Mouse (Mus musculus) T-helper 17 cell (primary cell): Measurements from ENCODE around the gene Entpd7.

Experiments used
- in situ Hi-C, 2 experiments: fragments of 300-600 bp; cut with MboI, MseI; formaldehyde crosslinking; loops; 1 replicate in 1 of 2; 2 replicates in 1 of 2; pipeline ENCODE4 v1.15.1; 2025; ENCODE audit warnings: high pct_unique_total_duplicates in 2 of 2

Entpd7 gene

DNA sequence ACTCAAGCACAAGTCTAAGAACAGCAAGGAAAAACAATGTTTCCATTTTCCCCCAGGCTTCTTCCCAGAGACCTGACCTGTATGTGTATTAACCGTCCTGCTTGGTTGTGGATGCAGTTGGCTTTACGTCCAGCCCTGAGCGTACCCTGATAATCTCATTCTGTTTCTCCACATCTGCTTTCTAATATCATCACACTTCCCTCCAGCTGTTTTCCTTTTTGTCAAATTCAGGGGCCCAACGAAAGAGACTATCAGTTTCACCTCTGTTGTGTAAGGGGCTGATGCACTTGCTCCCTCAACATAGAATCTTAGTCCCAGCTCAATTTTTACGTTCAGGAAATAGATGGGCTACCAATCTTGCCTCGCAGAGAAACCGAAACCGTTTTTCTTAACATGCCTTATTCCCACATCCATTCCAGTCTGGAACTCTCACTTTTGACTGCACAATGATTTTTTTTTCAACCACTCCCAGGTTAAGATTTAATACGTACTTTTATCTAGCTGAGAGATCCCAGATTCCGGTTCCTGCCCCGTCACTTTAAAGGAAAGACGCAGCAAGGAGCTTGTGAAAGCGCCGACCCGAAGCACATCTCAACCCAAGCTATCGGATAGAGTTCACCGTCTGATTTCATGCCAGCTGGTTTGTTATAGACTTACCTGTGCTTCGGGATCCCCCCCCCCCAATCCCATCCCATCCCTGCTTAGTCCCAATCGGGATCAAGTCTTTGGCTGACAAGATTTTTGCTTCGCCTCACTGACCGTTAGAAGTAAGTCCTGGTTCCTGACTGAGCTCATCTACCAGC, 15.8 kb upstream of the Entpd7 start:
- in situ Hi-C loops, result loop anchor here in 1 of 2 experiments (10.0 kb wide), 1 partner anchor 889 kb away; no protein-coding TSS in a partner anchor

DNA sequence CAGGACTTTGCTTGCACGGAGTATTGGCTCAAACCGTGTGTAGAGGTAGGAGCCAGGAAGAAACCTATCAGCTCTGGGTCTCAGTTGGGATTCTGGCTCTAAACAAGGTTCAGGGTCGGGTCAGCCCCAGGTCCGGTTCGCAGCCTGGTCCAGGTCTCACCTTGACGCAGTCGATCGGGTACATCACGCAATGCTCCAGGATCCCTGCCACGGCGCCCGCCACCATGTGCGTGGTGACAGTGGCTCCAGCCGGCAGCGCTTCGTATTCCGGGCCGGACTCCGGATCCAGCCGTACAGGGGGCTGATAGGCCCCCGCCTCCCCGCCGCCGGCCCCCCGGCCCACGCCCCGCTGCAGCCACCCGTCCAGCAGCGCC, 15.2 kb upstream of the Entpd7 start:
- in situ Hi-C loops, result loop anchor here in 1 of 2 experiments (10.0 kb wide), 1 partner anchor 890 kb away; no protein-coding TSS in a partner anchor

DNA sequence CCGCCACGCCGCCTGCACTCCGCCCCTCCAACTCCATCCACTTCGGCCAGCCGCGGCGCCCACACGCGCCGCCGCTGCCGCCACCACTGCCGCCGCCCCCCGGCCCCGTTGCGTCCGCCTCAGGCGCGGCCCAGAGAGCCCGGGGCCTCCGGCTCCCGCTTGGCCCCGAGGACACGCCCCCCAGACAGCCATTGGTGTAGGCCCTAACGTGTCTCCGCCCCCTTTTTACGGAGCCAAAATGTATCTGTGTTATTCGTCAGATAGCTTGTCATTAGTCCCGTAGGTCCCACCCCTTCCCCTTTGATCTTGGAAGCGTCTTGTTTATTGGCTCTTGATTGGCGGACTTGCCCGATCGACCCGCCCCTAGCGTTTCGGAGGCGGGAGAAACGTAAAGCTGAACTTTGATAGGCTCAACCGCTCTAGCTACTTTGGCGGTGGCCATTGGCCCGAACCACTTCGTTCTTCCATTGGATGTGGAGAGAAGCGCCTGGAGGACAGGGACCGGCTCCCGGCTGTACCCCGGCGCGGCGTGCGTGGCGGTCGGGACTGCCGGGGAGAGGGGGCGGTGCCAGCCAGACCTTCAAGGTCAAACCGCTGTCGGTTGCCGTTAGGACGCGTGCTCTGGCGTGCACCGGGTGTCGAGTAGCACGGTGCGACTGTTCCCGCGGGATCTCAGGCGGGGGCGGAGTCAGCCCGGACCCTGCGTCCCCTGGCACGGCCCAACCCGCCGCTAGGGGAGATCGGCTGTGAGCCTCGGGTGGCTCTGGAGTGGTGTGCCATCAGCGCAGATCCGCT, 14.5 kb upstream of the Entpd7 start, which contains the start of gene Slc25a28:
TSS of gene Slc25a28 (minus strand) at position 152 of the 795 bp plus-strand sequence.
- in situ Hi-C loops, result loop anchor here (10.0 to 25.0 kb wide), 2 partner anchors 890 to 1738 kb away; partner anchors contain the start of genes Exosc1 (in 1 of the 2) and Zdhhc16 (in 1 of the 2)

DNA sequence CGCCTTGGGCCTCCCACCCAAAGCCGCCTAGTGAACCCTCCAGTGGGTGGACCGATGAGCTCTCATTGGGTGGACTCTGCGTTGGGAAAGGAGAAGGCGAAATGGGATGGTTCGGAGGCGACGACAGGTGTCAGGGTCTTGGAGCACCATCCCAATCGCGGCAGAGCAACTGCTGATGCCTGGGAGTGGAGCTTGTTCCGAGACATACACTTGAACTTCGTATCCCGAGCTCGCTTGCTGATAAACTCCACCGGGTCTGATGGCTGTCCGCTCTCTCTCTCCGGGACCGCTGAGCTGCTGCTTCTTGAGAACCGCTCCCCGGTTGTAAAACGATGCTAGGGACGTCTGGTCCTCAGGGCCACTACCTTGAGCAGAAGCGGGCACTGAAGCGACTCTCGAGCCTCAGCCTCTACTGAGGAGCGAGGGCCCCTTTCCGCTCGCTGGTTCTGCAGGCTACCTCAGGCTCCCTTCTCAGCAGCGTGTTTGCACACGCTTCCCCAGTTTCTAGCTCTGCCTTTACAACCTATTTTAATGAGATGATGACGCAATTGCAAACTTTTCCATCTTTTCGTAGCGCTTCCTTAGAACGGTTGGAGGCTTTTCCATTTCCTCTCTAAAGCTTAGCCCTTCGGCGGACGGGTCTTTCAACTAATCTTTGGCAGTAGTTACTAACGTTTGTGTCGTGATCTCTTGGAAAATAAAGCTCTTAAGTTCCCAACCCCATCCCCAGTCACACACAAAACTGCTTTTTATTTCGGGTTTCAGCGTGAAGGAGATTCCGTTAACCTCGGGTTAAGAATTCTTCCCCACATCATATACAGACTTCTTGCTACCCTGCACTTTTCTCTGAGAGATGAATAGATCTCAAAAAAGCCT, 13.7 kb upstream of the Entpd7 start:
- in situ Hi-C loops, result loop anchor here (10.0 to 25.0 kb wide), 2 partner anchors 891 to 1738 kb away; partner anchors contain the start of genes Exosc1 (in 1 of the 2) and Zdhhc16 (in 1 of the 2)

DNA sequence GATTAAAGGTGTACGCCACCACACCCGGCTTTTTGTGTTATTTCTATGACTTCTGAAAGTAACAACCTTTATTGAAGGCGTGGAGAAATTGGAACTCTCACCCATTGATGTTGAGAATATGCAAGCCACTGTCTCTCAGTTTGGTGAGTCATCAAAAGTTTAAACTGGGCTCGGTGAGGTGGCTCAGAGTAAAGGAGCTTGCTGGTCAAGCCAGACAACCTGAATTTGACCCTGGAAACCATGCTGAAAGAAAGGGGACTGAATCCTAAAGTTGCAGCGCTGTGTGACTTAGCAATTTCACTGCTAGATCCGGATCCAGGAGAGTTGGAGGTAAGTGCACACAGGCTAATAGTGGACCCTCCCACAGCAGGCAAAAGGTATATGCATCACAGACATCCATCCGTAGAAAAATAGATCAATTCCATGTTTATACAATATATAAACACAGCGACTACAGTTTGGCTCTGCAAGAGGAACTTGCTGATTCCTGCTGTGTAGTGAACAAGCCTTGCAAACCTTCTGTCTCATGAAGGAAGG, 10.9 kb upstream of the Entpd7 start:
- in situ Hi-C loops, result loop anchor here (10.0 to 25.0 kb wide), 2 partner anchors 894 to 1741 kb away; partner anchors contain the start of genes Exosc1 (in 1 of the 2) and Zdhhc16 (in 1 of the 2)

DNA sequence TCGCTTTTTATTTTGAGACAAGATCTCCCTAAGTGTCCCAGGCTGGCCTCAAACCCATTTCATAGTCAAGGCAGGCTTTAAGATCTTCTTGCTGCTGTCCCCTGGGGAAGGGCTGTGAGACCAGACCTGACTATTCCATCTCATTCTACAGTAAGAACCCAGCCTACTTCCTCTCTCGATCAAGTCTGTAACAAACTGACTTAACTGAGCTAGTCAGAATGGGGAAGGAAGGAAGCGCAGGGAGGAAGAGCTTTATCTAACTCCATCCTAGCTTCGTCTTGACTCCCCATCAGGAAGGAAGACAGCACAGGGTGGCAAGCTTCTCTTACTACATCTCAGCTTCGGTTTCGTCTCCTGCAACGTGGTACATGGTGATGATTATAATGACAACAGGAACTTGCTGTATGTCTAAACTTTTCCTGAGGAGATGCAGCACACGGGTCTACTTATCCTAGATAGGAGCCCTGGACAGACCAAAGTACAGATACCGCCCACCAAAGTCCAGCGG, 9.9 kb upstream of the Entpd7 start:
- in situ Hi-C loops, result loop anchor here (10.0 to 25.0 kb wide), 2 partner anchors 895 to 1742 kb away; partner anchors contain the start of genes Exosc1 (in 1 of the 2) and Zdhhc16 (in 1 of the 2)

DNA sequence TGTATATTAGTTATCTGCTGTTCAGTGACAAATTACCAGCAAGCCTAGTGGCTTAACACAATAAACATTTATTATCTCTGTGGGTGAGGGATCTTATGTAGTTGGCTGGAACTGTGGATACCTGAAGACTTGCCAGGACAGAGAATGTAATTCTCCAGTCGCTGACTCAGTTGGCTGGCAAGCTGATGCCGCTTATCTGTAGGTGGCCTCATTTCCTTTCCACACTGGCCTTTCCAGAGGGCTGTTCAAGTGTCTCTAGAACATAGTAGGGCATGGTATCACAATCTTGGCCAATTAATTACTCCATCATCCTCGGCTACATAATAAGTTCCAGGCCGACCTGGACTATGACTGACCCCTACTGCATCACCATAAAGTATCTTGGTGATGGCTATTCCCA, 7.9 kb upstream of the Entpd7 start:
- in situ Hi-C loops, result loop anchor here in 1 of 2 experiments (25.0 kb wide), 1 partner anchor 1744 kb away; the partner anchor contains the start of genes Exosc1 and Zdhhc16

DNA sequence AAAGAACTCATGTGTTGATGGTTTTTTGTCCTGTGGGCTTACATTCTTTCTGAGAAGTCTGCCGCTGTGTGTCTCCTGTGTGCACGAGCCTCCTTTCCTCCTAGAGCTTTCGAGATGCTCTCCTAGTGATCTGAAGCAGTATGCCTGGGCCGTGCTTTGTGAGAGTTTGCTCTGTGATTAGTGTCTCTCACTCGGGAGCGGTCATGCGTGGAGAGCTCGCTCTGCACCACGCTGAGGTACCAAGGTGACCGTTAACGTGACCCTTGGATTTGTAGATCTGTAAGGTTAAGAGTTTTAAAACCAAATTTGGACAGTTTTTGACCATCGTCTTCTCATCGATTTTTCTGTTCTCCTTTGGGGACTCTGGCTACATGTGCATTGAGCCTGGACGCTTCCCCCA, 3.3 kb downstream of the Entpd7 start:
- in situ Hi-C loops, result loop anchor here in 1 of 2 experiments (25.0 kb wide), 1 partner anchor 1756 kb away; the partner anchor contains the start of genes Exosc1 and Zdhhc16

DNA sequence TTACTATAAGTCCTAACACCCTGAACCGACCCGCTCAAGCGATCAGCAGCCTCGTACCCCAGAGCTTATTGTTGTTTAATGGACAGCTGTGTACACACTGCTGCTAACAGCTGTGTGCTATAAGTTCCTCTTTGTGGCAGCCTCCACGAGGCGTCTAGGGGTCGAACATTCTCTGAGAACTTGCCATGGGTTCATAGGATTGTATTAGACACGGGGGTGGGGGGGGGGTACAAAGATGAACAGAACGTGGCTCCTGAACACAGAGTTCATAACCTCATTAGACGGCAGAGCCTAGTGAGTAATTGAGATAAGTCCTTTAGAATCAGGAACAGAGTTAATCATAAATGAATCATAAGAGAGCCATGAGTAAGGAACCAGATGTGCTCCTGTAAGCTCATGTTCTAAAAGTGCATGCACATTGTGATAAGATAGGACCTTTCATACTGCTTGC, 6.1 kb downstream of the Entpd7 start:
- in situ Hi-C loops, result loop anchor here in 1 of 2 experiments (25.0 kb wide), 1 partner anchor 1758 kb away; the partner anchor contains the start of genes Exosc1 and Zdhhc16

DNA sequence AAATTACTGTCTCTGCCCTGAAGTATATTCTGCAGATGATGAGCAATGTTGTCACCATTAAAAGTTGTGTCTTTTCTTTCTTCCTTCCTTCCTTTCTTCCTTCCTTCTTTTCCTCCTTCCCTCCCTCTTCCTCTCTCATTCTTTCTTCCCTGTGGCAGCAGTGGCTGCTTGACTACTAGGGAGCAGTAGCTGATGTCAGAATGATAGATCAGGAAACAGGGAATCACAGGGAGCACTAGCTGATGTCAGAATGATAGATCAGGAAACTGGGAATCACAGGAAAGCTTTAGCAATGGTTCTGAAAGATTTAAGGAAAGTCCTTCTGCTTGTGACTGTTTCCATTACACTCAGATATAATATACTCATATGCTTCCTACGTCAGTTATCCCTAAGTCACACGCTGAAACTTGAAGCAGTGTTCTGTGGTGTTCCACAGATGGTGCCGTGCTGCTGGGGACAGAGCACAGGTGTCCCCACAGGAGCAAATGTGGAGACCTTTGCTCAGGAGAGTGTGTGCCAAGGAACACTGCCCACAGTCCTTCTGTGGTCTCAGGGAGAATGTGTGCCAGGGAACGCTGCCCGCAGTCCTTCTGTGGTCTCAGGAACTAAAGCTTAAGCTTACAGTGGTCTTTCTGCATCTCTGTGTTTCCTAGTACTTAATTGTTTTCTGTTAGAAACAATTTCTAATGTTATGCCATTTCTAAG, 8.3 kb downstream of the Entpd7 start:
- in situ Hi-C loops, result loop anchor here in 1 of 2 experiments (25.0 kb wide), 1 partner anchor 1761 kb away; the partner anchor contains the start of genes Exosc1 and Zdhhc16

DNA sequence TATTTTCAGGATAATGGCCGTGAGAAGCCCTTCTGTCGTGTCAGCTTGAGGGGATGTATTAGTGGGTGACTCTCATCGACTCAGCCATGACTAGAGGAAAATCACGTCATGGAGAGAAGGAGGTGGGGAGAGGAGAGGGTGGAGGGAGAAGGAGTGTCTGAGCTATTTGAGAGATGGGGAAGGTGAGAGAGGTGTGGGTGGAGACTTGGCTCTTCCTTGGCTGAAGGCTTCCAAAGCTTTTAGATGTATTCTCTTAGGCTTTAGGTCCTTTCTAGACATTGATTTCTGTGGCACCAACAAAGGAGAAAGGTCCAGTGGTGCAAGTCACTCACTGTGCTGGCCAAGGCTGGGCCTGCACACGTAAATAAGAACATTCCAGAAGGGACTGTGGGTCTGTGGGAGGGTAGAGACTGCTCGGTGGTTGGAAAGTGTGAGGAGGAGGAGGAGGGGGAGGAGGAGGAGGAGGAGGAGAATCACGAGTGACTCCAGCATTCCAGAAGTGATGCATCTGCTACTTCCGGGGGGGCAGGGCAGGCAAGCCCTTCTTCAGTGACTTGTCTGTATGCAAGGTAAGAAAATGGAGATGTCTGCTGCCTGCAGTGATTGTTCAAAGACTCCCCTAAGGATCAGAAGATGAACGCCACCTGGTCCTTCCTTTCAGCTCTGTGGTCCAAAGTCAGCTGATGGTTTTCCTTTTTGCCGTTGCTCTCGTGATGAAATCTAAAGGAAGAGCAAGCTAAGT, 9.7 kb downstream of the Entpd7 start:
- in situ Hi-C loops, result loop anchor here in 1 of 2 experiments (25.0 kb wide), 1 partner anchor 1762 kb away; the partner anchor contains the start of genes Exosc1 and Zdhhc16

DNA sequence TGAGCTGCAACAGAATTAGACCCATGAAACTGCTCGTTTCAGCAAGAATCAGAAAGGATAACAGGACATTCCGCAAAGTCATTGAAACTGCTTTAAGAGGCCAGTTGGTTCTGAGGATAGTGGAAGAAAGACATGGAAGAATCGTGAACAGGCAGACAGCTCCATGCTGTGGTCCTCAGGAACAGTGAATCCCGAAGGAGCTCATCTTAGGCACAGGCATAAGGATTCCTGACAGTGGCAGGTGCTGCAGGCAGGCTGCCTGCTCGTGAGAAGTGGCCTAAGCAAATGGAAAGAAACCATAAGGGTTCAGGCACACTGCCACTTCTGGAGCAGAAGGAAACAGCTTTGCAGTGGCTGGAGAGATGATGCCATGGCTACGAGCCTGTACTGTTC, 10.3 kb downstream of the Entpd7 start:
- in situ Hi-C loops, result loop anchor here in 1 of 2 experiments (25.0 kb wide), 1 partner anchor 1762 kb away; the partner anchor contains the start of genes Exosc1 and Zdhhc16

DNA sequence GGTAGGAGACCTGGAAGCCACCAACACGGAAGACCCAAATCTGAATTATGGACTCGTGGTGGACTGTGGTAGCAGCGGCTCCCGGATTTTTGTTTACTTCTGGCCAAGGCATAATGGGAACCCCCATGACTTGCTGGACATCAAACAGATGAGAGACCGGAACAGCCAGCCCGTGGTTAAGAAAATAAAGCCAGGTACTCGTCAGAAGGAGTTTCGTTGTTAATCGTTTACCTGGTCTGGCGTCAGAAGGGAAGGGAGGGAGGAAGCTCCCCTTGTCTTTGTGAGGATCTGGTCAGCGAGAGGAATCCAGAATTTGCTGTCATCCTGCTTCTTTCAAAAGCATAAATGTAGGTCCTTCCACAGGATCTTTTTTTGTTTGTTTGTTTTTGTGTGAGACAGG, 14.7 kb downstream of the Entpd7 start:
- in situ Hi-C loops, result no loop called here

DNA sequence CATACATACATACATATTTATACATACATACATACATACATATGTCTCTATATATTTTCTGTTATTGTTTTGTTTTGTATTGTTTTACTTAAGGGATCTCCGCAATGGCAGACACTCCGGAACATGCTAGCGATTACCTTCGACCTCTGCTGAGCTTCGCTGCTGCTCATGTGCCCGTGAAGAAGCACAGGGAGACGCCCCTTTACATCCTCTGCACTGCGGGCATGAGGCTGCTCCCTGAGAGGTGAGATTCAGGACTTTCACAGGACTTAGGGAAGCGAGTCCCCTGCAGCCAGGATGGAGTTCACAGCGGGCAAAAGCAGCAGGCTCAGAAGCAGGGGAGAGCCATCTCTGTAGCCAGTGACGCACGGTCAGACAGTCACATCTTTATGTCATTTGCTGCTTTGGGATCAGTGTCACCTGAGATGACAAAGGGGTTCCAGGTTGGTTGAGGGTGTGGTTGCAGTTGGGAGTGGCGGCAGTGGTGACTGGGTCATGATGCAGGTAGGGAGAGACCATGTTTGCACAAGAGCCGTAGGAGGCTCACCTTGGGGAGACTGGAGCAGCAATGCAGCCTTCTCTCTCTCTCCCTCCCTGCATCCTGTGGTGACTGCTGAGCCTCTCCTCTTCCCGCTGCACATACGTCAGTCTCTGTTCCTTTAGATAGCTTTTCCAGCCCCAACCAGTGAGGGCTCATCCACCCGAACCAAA, 15.5 kb downstream of the Entpd7 start:
- in situ Hi-C loops, result no loop called here

DNA sequence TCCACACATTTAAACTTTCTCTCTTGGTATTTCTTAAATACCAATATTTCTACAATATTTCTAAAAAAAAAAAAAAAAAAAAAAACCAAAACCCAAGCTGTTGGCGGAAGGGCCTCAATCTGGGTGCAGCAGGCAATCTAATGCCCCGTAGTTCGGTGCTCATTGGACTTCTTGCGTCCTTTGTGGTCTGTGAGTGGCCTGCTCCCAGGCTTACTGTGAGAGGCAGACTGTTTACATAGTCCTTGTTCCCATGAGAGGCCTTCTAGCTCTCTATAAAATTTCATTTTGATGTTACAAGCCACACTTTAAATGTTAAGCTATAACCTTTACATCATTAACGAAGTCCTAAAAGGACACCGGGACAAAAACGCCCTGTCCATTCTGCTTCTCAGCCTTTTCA, 18.7 kb downstream of the Entpd7 start:
- in situ Hi-C loops, result no loop called here

DNA sequence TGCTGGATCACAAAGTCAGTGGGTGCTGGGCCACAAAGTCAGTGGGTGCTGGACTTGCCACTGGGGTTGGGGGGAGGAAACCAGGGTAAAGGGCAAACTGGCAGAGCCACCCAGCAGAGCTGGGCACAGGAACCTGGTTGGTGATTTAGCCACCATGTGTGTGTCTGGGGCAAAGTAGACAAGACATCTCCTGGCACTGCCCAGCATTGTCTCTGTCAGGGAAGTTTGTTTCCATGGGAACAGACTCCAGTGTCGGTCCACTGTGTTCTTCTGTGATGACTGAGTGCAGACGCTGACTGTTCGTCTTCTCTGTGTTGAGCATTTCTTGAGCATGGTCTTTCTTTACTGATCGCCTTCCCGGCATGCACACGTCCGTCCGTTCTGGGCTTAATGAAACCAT, 19.8 kb downstream of the Entpd7 start:
- in situ Hi-C loops, result no loop called here

DNA sequence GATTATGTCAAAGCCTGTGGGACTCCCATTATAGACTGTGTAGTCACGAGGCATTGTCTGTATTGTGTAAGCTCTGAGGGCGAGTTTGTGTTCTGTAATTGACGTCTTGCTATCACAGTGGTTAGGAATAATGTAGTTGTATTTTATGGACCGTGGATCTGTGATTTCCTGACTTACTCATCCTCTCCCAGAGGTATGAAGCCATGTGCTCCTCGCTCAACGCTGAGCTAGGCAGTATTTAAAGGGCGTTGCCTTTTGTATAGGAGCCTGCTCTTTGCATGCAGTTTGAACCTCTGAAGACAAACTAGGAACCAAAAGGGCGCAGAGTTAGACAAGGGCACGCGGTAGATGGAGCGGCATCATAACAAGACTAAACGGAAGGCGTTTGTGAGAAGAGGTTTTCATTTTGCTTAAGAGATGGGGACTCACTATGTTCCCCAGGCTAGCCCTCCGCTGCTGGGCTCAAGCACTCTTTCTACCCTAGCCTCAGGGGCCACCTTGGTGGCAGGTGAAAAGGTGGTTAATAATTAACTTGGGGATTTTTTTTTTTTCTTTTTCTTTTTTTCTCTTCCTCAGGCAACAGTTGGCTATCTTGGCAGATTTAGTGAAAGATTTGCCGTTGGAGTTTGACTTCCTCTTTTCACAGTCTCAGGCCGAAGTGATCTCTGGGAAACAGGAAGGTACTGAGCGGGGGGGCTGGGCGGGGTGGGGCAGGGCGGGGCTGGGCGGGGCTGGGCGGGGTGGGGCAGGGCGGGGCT, 21.9 kb downstream of the Entpd7 start:
- in situ Hi-C loops, result no loop called here
